Mouse (Mus musculus) forebrain, embryonic 16.5 days (tissue): ENCODE results near the gene Samd14. TPM values are rescaled to one million over a fixed set of nuclear protein-coding genes. Genes with fewer than 3 reads are reported as not detected.
A peak's percentile ranks its signal among the peaks of the same experiment; 100 is the strongest.

Source experiments
- ATAC-seq: fragments of 200-750 bp; cut with Nextera tagmentation; 2 replicates; pipeline ENCODE4 v1.8.0; 2017; ENCODE audit warnings: mild to moderate bottlenecking, moderate library complexity
- H3K27ac ChIP-seq: fragments of 300-500 bp; sonication (generic); 2 replicates; pipeline ENCODE4 v1.5.1; 2014; ENCODE audit warnings: low read length, control low read depth
- H3K27me3 ChIP-seq: fragments of 300-500 bp; sonication (generic); replicated peaks from 2 replicates; pipeline ENCODE4 v1.6.1; 2014; ENCODE audit warnings: low read length; ENCODE audit not compliant: control insufficient read depth, insufficient read depth
- H3K36me3 ChIP-seq: fragments of 300-500 bp; sonication (generic); 2 replicates; pipeline ENCODE4 v1.6.1; 2014; ENCODE audit not compliant: control insufficient read depth, insufficient read depth
- H3K4me1 ChIP-seq: fragments of 300-500 bp; sonication (generic); replicated peaks from 2 replicates; pipeline ENCODE4 v1.6.1; 2014; ENCODE audit warnings: low read length; ENCODE audit not compliant: control insufficient read depth, insufficient read depth
- H3K4me2 ChIP-seq: fragments of 300-500 bp; sonication (generic); 2 replicates; pipeline ENCODE4 v1.6.1; 2014; ENCODE audit warnings: mild to moderate bottlenecking, low read length, control low read depth
- H3K4me3 ChIP-seq: fragments of 300-500 bp; sonication (generic); replicated peaks from 2 replicates; pipeline ENCODE4 v1.5.1; 2014; ENCODE audit warnings: mild to moderate bottlenecking, low read length, control low read depth
- H3K9ac ChIP-seq: fragments of 300-500 bp; sonication (generic); replicated peaks from 2 replicates; pipeline ENCODE4 v1.6.1; 2014; ENCODE audit warnings: low read depth, low read length, control low read depth
- H3K9me3 ChIP-seq: fragments of 300-500 bp; sonication (generic); 2 replicates; pipeline ENCODE4 v1.6.1; 2016; ENCODE audit warnings: low read length; ENCODE audit not compliant: control insufficient read depth
- WGBS: fragments of 180-500 bp; shearing (Covaris S2); extraction: QIAGEN DNeasy Blood & Tissue Kit; methylation state at CpG from one replicate; pipeline ENCODE4 v1.1.7; 2014; 5-methylcytosine and 5-hydroxymethylcytosine counted together
- polyA plus RNA-seq: library from polyadenylated mRNA; unstranded; fragments of >200 nt; fragmentation: Nextera tagmentation; extraction: Ambion mirVana; gene quantifications from 2 replicates; pipeline ENCODE4 v1.2.1, GENCODE M21; 2015

The Samd14 gene
- polyA plus RNA-seq, 1 experiment from 2014 or later: 134 TPM

DNA sequence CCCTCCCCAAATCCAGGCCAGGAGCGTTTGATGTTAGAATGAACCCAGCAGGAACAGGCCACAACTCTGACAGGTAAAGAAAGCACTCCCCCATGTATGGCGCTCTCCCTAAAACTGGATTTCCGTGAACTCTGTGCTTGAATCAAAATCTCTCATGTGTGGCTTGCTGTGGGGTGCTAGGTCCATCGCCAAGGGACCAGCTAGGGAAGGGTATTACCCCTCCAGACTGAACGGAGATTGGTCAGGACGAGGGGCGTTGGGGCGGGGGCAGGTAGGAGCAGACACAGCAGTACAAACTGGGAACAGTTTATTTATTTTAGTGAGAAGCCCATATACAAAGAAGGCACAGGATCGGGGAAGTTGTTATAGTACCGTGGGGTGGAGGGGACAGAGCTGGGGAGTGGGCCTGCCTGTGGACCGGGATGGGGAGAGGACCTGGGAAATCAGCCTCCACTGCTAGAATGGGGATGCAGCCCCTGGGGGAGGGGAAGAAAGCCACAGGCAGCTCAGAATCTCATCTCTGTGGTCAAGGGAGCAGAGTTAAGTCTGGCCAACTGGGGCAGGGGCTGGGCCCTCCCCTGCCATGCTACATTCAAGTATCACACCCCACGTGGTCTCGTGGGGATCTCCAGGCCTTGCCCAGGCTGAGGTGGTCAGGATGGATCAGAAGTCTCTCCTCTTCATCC, 34.6 kb downstream of the Samd14 start:
- Histone ChIP-seq H3K9ac (no peak overlapping the region), H3K27me3 (no peaks in the 10 kb centered on the region), H3K4me1 (peaks cover 18% of the 10 kb centered on the region), H3K4me2 (no peak overlapping the region), H3K4me3 (no peak overlapping the region), H3K27ac (no peak overlapping the region), H3K36me3 (no peaks in the 10 kb centered on the region), H3K9me3 (no peaks in the 10 kb centered on the region)
- WGBS: 63% methylated on average over 12 of the region's 13 CpGs
- no peak for ATAC-seq

DNA sequence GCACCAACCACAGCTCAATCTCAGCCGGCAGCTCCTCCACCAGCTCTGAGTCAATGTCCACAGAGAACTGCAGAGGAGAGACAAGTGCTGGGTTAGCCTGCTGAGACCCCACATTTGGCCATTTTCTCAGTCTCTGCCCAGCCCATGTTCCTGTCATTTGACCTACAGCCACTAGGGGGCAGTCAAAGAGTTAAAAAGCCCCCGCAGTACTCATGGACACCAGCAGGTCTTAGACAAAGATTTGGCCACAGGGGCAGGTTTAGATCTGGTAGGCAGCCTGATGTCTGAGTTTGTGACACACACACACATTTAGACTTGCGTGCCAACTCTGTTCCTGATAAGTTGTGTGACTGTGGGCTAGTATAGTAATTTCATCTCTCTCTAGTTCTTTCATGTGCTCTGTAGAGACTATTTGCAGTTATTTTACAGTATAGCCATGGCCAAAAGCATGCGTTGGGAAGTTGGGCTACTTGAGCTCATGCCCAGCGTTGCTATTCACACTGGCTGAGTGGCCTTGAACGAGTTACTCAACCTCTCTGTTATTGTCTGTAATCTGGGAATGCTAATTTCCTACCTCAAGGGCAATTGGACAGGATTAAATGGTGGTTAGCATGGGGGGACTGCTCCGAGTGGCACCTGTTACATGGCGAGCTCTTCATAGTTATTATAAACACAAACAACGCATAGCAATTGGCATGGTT, 37.5 kb downstream of the Samd14 start:
- Histone ChIP-seq H3K27me3 (no peaks in the 10 kb centered on the region), H3K27ac (no peak overlapping the region), H3K4me2 (no peak overlapping the region), H3K4me3 (no peak overlapping the region), H3K9ac (no peak overlapping the region), H3K9me3 (no peaks in the 10 kb centered on the region), H3K4me1 (no peaks in the 10 kb centered on the region; the same call in 1 of the 2 replicates), H3K36me3 (no peaks in the 10 kb centered on the region)
- 57% methylated on average over 9 of the region's 9 CpGs for WGBS
- ATAC-seq: peak; percentile 33

DNA sequence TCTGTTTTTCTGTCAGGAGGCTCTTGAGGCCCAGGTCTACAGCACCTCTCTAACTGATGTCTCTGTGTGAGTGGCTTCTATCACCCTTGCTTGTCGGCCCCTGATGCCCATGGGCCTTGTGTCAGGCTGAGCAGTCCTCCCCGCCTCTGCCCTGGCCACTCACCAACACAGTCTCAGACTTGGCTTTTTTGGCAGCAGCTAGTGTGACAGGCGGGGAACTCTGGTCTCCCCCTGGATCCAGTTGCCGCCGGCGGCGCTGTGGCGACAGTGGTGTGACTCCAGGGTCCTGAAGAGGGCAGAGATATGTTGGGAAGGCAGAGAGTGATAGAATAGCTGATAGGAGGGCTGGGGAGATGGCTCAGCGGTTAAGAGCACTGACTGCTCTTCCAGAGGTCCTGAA, 43.4 kb downstream of the Samd14 start:
- H3K4me2 ChIP-seq: no peak overlapping the region
- H3K4me1 ChIP-seq: peaks cover 9% of the 10 kb centered on the region
- 81% methylated on average over 9 of the region's 9 CpGs for WGBS
- H3K36me3 ChIP-seq: no peaks in the 10 kb centered on the region
- H3K27ac ChIP-seq: no peak overlapping the region
- no peak overlapping the region for H3K9ac ChIP-seq
- H3K9me3 ChIP-seq: no peaks in the 10 kb centered on the region
- ATAC-seq: no peak
- no peaks in the 10 kb centered on the region for H3K27me3 ChIP-seq
- H3K4me3 ChIP-seq: no peak overlapping the region

DNA sequence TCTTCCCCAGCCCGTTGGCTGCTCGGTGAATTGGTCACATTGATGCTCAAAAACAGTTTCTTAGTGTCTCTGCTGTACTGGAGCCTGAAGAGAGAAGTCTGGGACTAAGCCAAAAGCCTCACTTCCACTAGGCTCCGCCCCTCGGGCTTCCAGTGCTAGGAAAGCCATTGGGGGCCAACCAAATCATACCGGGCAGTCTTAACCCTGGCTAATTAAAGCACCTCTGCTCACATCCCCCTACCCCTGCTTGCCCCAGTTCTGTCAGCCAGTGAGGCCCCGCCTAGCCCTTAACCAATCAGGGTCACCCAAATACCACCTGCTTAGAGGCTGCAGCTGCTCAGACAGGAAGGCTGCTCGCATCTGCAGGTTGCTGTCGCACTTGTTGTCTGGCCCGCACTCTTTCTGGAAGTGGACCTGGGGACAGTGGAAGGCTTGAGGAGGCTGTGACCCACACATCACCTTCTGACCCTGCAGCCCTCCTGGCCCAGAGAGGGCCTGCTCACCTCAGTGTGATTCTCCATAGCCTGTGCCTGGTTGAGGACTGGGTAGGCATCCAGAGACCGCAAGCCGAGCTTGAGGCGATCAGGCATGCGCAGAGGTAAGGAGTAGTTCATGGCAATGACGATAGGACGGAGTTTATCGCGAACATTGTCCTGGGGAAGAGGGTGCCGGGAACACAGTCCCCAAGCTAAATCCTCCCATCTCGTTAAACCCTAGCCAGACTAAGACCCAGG, 47.3 kb downstream of the Samd14 start:
- no peak overlapping the region for H3K27ac ChIP-seq
- H3K4me3 ChIP-seq: peak overlapping the region; percentile 26
- H3K9ac ChIP-seq: peak overlapping the region; percentile 32; the same call in 1 of the 2 replicates
- H3K36me3 ChIP-seq: no peaks in the 10 kb centered on the region
- WGBS: 10% methylated on average over 19 of the region's 19 CpGs
- ATAC-seq: 0 out of 2 replicates have a peak, but pooled peaks have one; percentile 63
- no peaks in the 10 kb centered on the region for H3K27me3 ChIP-seq
- peak overlapping the region; percentile 42 for H3K4me2 ChIP-seq
- H3K4me1 ChIP-seq: peaks cover 9% of the 10 kb centered on the region
- no peaks in the 10 kb centered on the region for H3K9me3 ChIP-seq

DNA sequence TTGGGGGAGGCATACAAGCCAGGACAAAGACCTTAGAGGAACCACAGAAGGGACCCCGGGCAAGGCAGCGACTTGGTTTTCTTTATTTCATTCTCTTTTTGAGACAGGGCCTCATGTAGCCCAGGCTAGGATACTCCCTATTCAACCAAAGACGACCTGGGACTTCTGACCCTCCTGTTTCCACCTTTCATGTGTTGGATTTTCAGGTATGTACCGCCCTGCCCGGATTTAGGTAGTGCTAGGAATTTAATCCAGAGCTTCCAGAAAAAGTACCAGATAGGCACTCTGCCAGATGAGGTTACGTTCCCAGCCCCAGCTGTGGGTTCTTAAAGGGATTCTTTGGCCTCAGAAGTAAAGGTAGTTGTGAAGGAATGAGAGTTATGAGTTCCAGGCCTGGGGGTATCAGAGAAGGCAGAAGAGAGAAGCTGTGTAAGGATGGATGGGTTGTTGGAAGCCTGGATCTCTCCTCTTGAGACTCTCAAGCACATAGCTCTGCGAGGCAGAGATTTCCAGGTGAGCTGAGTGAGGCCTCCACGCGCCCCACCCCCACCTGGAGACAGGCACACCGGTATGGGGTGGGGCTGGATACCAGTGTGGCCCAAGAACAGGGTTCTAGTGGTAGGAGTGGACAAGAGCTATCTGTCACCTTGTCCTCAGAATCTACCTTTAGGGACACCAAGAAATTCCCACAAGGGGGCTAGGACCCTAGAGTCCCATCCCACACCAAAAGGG, 59.7 kb downstream of the Samd14 start:
- Histone ChIP-seq H3K27me3 (peaks cover 3% of the 10 kb centered on the region), H3K9me3 (no peaks in the 10 kb centered on the region), H3K4me1 (no peaks in the 10 kb centered on the region), H3K4me3 (no peak overlapping the region), H3K9ac (no peak overlapping the region), H3K36me3 (no peaks in the 10 kb centered on the region), H3K4me2 (no peak overlapping the region), H3K27ac (no peak overlapping the region)
- WGBS: 88% methylated on average over 10 of the region's 10 CpGs
- no peak for ATAC-seq

DNA sequence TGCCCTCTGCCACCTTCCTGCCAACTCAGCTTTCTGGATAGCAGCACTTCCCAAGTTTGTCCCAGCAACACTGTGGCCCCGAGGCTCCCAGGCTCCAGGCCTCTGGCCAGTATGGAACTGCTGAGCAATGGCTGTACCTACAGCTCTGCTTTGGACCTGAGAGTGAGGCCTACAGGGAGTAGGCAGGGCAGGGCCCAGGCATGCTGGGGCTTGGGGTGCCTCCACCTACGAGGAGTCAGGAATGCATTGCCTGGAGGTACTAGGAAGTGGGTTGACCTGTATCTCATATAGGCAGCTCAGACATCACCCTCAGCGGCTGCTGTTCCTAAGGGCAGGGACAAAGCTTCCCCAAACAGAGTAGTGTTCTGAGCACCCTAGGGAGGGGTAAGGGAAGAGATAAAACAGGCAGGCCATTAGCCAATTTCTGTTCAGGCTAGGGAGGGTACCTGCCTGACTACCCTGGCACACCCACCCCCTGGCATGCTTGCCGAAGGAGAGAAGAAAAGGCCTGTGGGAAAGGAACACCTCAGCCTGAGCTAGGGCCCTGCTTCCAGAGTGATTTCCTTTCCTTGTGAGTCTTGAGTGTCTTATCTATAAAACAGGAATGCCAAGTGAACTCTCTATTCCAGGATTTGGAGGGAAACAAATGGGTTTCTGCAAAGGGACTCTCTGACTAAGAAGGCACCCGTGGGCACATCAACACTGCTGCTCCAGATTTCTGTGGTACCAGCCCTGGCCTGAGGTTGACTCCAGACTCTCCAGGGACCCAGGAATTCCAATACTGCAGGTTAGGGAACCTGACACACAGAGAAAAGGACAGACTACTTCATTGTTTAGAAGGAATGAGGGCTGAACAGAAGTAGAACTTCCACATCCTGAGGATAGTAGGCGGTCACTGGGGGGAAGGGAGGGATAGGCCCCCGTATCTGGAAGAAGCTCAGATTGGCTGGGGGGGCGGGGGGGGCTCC, 60.7 kb downstream of the Samd14 start:
- no peak for ATAC-seq
- no peak overlapping the region for H3K27ac ChIP-seq
- H3K9ac ChIP-seq: no peak overlapping the region
- H3K4me1 ChIP-seq: peaks cover 3% of the 10 kb centered on the region; the same call in 1 of the 2 replicates
- H3K9me3 ChIP-seq: no peaks in the 10 kb centered on the region
- peaks cover 8% of the 10 kb centered on the region for H3K27me3 ChIP-seq
- H3K4me2 ChIP-seq: no peak overlapping the region
- no peak overlapping the region for H3K4me3 ChIP-seq
- 67% methylated on average over 7 of the region's 8 CpGs for WGBS
- no peaks in the 10 kb centered on the region for H3K36me3 ChIP-seq

DNA sequence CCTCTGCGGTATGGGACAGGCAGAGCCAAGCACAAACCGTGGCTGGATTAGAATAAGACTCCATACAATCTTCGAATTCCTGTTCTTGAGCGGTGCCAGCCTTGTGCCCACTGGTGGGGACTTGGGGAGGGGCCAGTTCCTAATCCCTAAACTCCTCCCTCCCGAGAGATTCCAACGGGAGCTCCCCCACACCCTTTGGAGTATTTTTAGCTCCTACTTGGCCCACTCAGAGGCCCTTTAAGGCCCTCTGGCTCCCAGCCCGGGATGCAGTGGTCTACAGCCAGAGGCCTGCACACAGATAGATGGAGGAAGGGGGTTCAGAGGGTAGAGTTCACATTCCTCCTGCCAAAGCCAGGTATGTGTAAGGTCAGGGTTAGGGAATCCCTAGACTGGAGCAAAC, 61.6 kb downstream of the Samd14 start:
- Histone ChIP-seq H3K9me3 (no peaks in the 10 kb centered on the region), H3K27me3 (peaks cover 8% of the 10 kb centered on the region), H3K4me1 (peaks cover 11% of the 10 kb centered on the region; the same call in 1 of the 2 replicates), H3K4me2 (no peak overlapping the region), H3K4me3 (no peak overlapping the region), H3K9ac (no peak overlapping the region), H3K27ac (no peak overlapping the region), H3K36me3 (no peaks in the 10 kb centered on the region)
- ATAC-seq: no peak
- WGBS: 27% methylated on average over 7 of the region's 7 CpGs

DNA sequence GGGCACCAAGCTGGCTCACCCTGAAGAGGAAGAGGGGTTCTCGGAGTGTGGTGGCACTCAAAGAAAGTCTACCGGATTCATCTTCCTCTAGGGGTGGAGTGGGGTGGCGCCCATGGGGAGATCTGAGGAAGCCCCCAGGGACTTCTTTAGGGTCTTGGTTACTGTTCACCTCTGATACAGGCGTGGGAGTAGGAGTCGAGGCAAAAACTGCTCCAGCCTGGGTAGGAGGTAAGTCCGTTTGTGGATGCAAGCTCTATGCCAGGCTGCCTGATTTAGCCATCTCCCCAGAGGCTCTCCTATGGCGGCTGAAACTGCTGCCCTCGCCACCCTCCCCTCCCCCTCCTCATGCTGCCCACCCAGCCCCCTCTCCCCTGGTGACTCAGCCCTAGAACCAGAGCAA, 62.5 kb downstream of the Samd14 start:
- Histone ChIP-seq H3K9ac (no peak overlapping the region), H3K27ac (no peak overlapping the region), H3K27me3 (peaks cover 8% of the 10 kb centered on the region), H3K4me2 (no peak overlapping the region), H3K4me1 (peaks cover 16% of the 10 kb centered on the region; the same call in 1 of the 2 replicates), H3K36me3 (no peaks in the 10 kb centered on the region), H3K9me3 (no peaks in the 10 kb centered on the region), H3K4me3 (no peak overlapping the region)
- WGBS: 75% methylated on average over 8 of the region's 8 CpGs
- no peak for ATAC-seq
